ENCODE assay signal across 12 mouse cellular contexts in genomic region chr8:10224305-10224971, GRCm38 (mm10).
A peak's percentile ranks its signal among the peaks of the same experiment; 100 is the strongest.
DNase-seq lines count a peak whose midpoint lies in the region; ATAC-seq and TF ChIP-seq lines count a peak whose summit lies in the region.
"Had no signal": no experiment of that assay in that cellular context is flagged by ENCODE, and none has a peak within 500 bp of the region (broad histone marks: within the 10 kb centered on the region; RNA-seq: fewer than 3 reads in every experiment).

No protein-coding gene starts in this region.

- no peaks in the 10 kb centered on the region for H3K36me3 ChIP-seq in kidney, embryonic 14.5 days (ENCODE audit: control insufficient read depth, insufficient read depth, low read length)
- H3K36me3 ChIP-seq in stomach, embryonic 14.5 days (ENCODE audit: control insufficient read depth, insufficient read depth, low read length): no peaks in the 10 kb centered on the region
- no peaks in the 10 kb centered on the region for H3K36me3 ChIP-seq in stomach, postnatal 0 days (ENCODE audit: control insufficient read depth, insufficient read depth, low read length)
- no peaks in the 10 kb centered on the region for H3K36me3 ChIP-seq in limb, embryonic 14.5 days (ENCODE audit: control insufficient read depth, insufficient read depth, low read length)
- H3K36me3 ChIP-seq in stomach, embryonic 16.5 days (ENCODE audit: control insufficient read depth, insufficient read depth, low read length): no peaks in the 10 kb centered on the region

- H3K27ac ChIP-seq in kidney, embryonic 14.5 days (ENCODE audit: low read depth, low read length): peak overlapping the region; percentile 48; the same call in 1 of the 2 replicates
- peak overlapping the region; percentile 58; the same call in 1 of the 2 replicates for H3K27ac ChIP-seq in stomach, embryonic 14.5 days (ENCODE audit: low read length)
- no peak overlapping the region for H3K27ac ChIP-seq in stomach, postnatal 0 days (replicated peaks)
- H3K27ac ChIP-seq in limb, embryonic 14.5 days (replicated peaks; ENCODE audit: low read depth, low read length): peak overlapping the region; percentile 26; the same call in 1 of the 2 replicates
- peak overlapping the region; percentile 79; the same call in 1 of the 2 replicates for H3K27ac ChIP-seq in stomach, embryonic 16.5 days (ENCODE audit: low read length)

- no peak for TF ChIP-seq EP300 in stomach, postnatal 0 days (optimal IDR thresholded peaks at IDR 0.05)

- H3K27me3 ChIP-seq in kidney, embryonic 14.5 days (ENCODE audit: control insufficient read depth, insufficient read depth, low read length): no peaks in the 10 kb centered on the region
- no peaks in the 10 kb centered on the region for H3K27me3 ChIP-seq in stomach, embryonic 14.5 days (ENCODE audit: control insufficient read depth, insufficient read depth, low read length)
- H3K27me3 ChIP-seq in stomach, postnatal 0 days (ENCODE audit: control insufficient read depth, insufficient read depth, low read length): no peaks in the 10 kb centered on the region
- H3K27me3 ChIP-seq in limb, embryonic 14.5 days (ENCODE audit: control insufficient read depth, insufficient read depth, low read length): no peaks in the 10 kb centered on the region
- H3K27me3 ChIP-seq in stomach, embryonic 16.5 days (ENCODE audit: control insufficient read depth, insufficient read depth, low read length): no peaks in the 10 kb centered on the region

- TF ChIP-seq POLR2A in limb, embryonic 14.5 days (IDR thresholded peaks at IDR 0.05; ENCODE audit: borderline replicate concordance, extremely low read depth, insufficient read depth, insufficient read length): no peak

- no peak overlapping the region for H3K4me3 ChIP-seq in kidney, embryonic 14.5 days (ENCODE audit: low read length)
- H3K4me3 ChIP-seq in stomach, embryonic 14.5 days (ENCODE audit: low read depth, low read length): no peak overlapping the region
- H3K4me3 ChIP-seq in stomach, postnatal 0 days (ENCODE audit: low read depth, low read length): no peak overlapping the region
- H3K4me3 ChIP-seq in limb, embryonic 14.5 days (replicated peaks; ENCODE audit: low read length): no peak overlapping the region
- H3K4me3 ChIP-seq in stomach, embryonic 16.5 days (replicated peaks; ENCODE audit: low read length): no peak overlapping the region

- WGBS in kidney, embryonic 14.5 days: 60% methylated on average over 10 of the region's 10 CpGs
- 44% methylated on average over 10 of the region's 10 CpGs for WGBS in stomach, embryonic 14.5 days
- 32% methylated on average over 10 of the region's 10 CpGs for WGBS in stomach, postnatal 0 days
- 67% methylated on average over 10 of the region's 10 CpGs for WGBS in limb, embryonic 14.5 days
- 39% methylated on average over 10 of the region's 10 CpGs for WGBS in stomach, embryonic 16.5 days

- no peak for TF ChIP-seq CTCF in stomach, postnatal 0 days (IDR thresholded peaks at IDR 0.05; ENCODE audit: low read depth)

- H3K9me3 ChIP-seq in kidney, embryonic 14.5 days (ENCODE audit: control insufficient read depth, low read length): no peaks in the 10 kb centered on the region
- H3K9me3 ChIP-seq in stomach, embryonic 14.5 days (ENCODE audit: control insufficient read depth, low read depth, low read length): no peaks in the 10 kb centered on the region
- H3K9me3 ChIP-seq in stomach, postnatal 0 days (ENCODE audit: control insufficient read depth, low read length): no peaks in the 10 kb centered on the region
- no peaks in the 10 kb centered on the region for H3K9me3 ChIP-seq in limb, embryonic 14.5 days (ENCODE audit: control insufficient read depth, low read length)
- H3K9me3 ChIP-seq in stomach, embryonic 16.5 days (replicated peaks; ENCODE audit: control insufficient read depth, low read length): no peaks in the 10 kb centered on the region

- H3K4me2 ChIP-seq in kidney, embryonic 14.5 days (replicated peaks; ENCODE audit: low read depth, low read length): no peak overlapping the region
- peak overlapping the region; percentile 15; the same call in 1 of the 2 replicates for H3K4me2 ChIP-seq in stomach, embryonic 14.5 days (replicated peaks; ENCODE audit: low read depth, low read length)
- H3K4me2 ChIP-seq in stomach, postnatal 0 days (replicated peaks; ENCODE audit: low read depth): no peak overlapping the region
- H3K4me2 ChIP-seq in limb, embryonic 14.5 days (replicated peaks; ENCODE audit: low read depth, low read length, severe bottlenecking): no peak overlapping the region
- no peak overlapping the region for H3K4me2 ChIP-seq in stomach, embryonic 16.5 days (ENCODE audit: low read depth, low read length)

- no peaks in the 10 kb centered on the region for H3K4me1 ChIP-seq in kidney, embryonic 14.5 days (ENCODE audit: control insufficient read depth, insufficient read depth, low read length)
- H3K4me1 ChIP-seq in stomach, embryonic 14.5 days (ENCODE audit: control insufficient read depth, insufficient read depth, low read length): peaks cover 16% of the 10 kb centered on the region
- no peaks in the 10 kb centered on the region for H3K4me1 ChIP-seq in stomach, postnatal 0 days (replicated peaks; ENCODE audit: control insufficient read depth, insufficient read depth)
- peaks cover 10% of the 10 kb centered on the region for H3K4me1 ChIP-seq in limb, embryonic 14.5 days (ENCODE audit: control insufficient read depth, insufficient read depth, low read length)
- peaks cover 15% of the 10 kb centered on the region for H3K4me1 ChIP-seq in stomach, embryonic 16.5 days (ENCODE audit: control insufficient read depth, insufficient read depth, low read length)

- ATAC-seq in kidney, embryonic 14.5 days (ENCODE audit: low FRiP score, low TSS enrichment): no peak
- ATAC-seq in stomach, embryonic 14.5 days (ENCODE audit: insufficient number of reproducible peaks, insufficient read depth, low FRiP score, low read depth): peak; percentile 63; the same call in 1 of the 2 replicates
- no peak for ATAC-seq in stomach, postnatal 0 days (ENCODE audit: low FRiP score, low TSS enrichment)
- ATAC-seq in limb, embryonic 14.5 days (ENCODE audit: low FRiP score, low read depth): no peak
- 0 out of 2 replicates have a peak, but pooled peaks have one; percentile 30 for ATAC-seq in stomach, embryonic 16.5 days (ENCODE audit: insufficient read depth, low FRiP score)
- ATAC-seq: liver, postnatal 0 days had no signal

- no peak for DNase-seq in kidney, postnatal 14 days
- DNase-seq in stomach, postnatal 0 days (ENCODE audit: low spot score): no peak
- DNase-seq in limb, embryonic 14.5 days (ENCODE audit: low spot score): peak; percentile 51
- no peak for DNase-seq in spleen, adult 18-20 months
- no peak for DNase-seq in spleen, adult 12 weeks (ENCODE audit: low spot score)
- DNase-seq: adrenal gland, postnatal 14 days; cerebellum, adult 2 months; kidney, postnatal 25 days; liver, postnatal 0 days had no signal

- H3K9ac ChIP-seq in kidney, embryonic 14.5 days (ENCODE audit: low read depth, low read length): no peak overlapping the region
- no peak overlapping the region for H3K9ac ChIP-seq in stomach, embryonic 14.5 days (replicated peaks; ENCODE audit: low read depth, low read length)
- no peak overlapping the region for H3K9ac ChIP-seq in stomach, postnatal 0 days (ENCODE audit: low read length)
- no peak overlapping the region for H3K9ac ChIP-seq in limb, embryonic 14.5 days (ENCODE audit: low read depth, low read length, severe bottlenecking)
- H3K9ac ChIP-seq in stomach, embryonic 16.5 days (ENCODE audit: low read length): no peak overlapping the region
- H3K9ac ChIP-seq: liver, postnatal 0 days had no signal

Comparison
In these comparisons a context has a peak if more than half of its experiments do, and no peak if none do; other contexts are left out.
1. ATAC-seq: peak in stomach, embryonic 14.5 days (single experiment) and stomach, embryonic 16.5 days (single experiment); none in kidney, embryonic 14.5 days (single experiment), stomach, postnatal 0 days (single experiment) and limb, embryonic 14.5 days (single experiment).